Mouse (Mus musculus) kidney, embryonic 16.5 days (tissue): ENCODE measurements at regions not wholly inside any gene's neighbourhood (a gene's known extent, or its start where the extent isn't known, plus 50 kb on each side); places are given as distances from the start of the nearest gene placed in this dataset.

ENCODE experiments used
- ATAC-seq: fragments of 200-750 bp; cut with Nextera tagmentation; 2 replicates; pipeline ENCODE4 v1.8.0; 2017; ENCODE audit warnings: moderate TSS enrichment; ENCODE audit not compliant: low FRiP score, low TSS enrichment
- H3K27ac ChIP-seq: fragments of 300-500 bp; sonication (generic); 2 replicates; pipeline ENCODE4 v1.5.1; 2014; ENCODE audit warnings: low read length
- H3K27me3 ChIP-seq: fragments of 300-500 bp; sonication (generic); 2 replicates; pipeline ENCODE4 v1.6.1; 2014; ENCODE audit warnings: low read length, control low read depth, mixed read lengths; ENCODE audit not compliant: insufficient read depth
- H3K36me3 ChIP-seq: fragments of 300-500 bp; sonication (generic); 2 replicates; pipeline ENCODE4 v1.6.1; 2014; ENCODE audit warnings: low read length, control low read depth, mixed read lengths; ENCODE audit not compliant: insufficient read depth
- H3K4me1 ChIP-seq: fragments of 300-500 bp; sonication (generic); 2 replicates; pipeline ENCODE4 v1.6.1; 2014; ENCODE audit warnings: low read length, control low read depth, mixed read lengths; ENCODE audit not compliant: insufficient read depth
- H3K4me2 ChIP-seq: fragments of 300-500 bp; sonication (generic); replicated peaks from 2 replicates; pipeline ENCODE4 v1.6.1; 2014; ENCODE audit warnings: low read depth, low read length
- H3K4me3 ChIP-seq: fragments of 300-500 bp; sonication (generic); 2 replicates; pipeline ENCODE4 v1.5.1; 2014; ENCODE audit warnings: mild to moderate bottlenecking, low read length
- H3K9ac ChIP-seq: fragments of 300-500 bp; sonication (generic); replicated peaks from 2 replicates; pipeline ENCODE4 v1.6.1; 2014; ENCODE audit warnings: low read length
- H3K9me3 ChIP-seq: fragments of 300-500 bp; sonication (generic); 2 replicates; pipeline ENCODE4 v1.6.1; 2016; ENCODE audit warnings: low read length, control low read depth
- WGBS: fragments of 180-500 bp; shearing (Covaris S2); extraction: QIAGEN DNeasy Blood & Tissue Kit; methylation state at CpG from one replicate; pipeline ENCODE4 v1.1.7; 2014; 5-methylcytosine and 5-hydroxymethylcytosine counted together

DNA sequence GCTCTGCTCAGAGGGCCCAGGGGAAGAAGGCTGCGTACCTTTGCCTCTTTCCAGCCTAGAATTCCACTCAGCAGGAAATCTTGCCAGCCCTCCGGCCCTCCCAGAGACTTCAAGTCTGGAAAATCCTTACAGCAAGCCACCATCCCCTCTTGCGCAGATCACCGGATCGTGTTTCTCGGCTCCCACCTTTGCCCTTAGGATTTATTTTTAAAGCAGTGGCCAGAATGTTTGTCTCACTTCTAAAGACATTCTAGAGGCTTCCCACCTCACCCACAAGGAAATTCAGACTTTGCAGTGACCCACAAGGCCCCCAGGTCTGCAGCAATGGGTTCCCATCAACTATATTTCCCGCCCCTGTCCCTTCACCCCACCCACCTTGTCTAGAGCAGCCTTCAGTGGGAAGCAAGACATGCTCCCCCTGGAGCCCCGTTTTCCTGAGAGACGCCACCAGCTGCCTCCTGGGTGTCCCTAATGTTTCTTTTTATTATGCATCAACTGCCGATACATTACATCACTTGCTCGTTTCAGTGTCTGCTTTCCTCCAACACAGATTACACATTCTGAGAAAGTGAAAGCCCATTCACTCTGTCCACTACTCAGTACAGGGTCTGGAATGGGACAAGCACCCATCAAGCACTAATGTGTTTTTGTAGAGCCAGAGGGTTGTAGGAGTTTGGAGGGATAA is 65.0 kb upstream of the Klf3 start:
- Histone ChIP-seq H3K27ac (peak overlapping the region; percentile 69), H3K36me3 (no peaks in the 10 kb centered on the region), H3K9me3 (no peaks in the 10 kb centered on the region), H3K9ac (peak overlapping the region; percentile 57), H3K4me3 (no peak overlapping the region), H3K27me3 (no peaks in the 10 kb centered on the region), H3K4me2 (peak overlapping the region; percentile 39), H3K4me1 (peaks cover 26% of the 10 kb centered on the region)
- peak; percentile 31; the same call in 1 of the 2 replicates for ATAC-seq
- WGBS, result 9% methylated on average over 11 of the region's 11 CpGs

DNA sequence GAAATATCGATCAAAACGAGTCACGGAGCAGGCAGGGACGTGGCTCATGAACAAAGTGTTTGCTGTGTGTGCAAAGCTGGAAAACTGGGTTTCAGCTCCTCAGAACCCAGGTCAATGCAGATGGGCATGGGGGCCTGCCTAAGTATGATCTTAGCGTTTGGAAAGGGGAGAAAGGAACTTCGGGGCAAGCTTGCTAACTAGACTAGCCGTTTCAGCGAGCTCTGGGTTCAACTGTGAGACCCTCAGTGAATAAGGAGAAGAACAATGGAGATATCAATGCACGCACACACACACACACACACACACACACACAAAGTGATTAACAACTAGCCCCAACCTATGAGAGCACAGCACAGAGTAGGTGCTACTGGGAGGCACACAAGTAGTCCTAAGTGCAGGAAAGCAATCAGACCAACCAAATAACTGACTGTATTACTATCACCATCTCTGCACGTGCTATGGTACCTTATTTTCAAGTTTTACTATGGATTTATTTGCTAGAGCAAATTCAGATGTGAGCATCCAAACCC is 64.3 kb upstream of the Klf3 start:
- peak overlapping the region; percentile 39 for H3K4me2 ChIP-seq
- H3K27ac ChIP-seq, result peak overlapping the region; percentile 69
- no peaks in the 10 kb centered on the region for H3K36me3 ChIP-seq
- 0 out of 2 replicates have a peak overlapping the region, but pooled peaks have one; percentile 3 for H3K9ac ChIP-seq
- H3K4me3 ChIP-seq, result no peak overlapping the region
- H3K9me3 ChIP-seq, result no peaks in the 10 kb centered on the region
- peak; percentile 29; the same call in 1 of the 2 replicates for ATAC-seq
- peaks cover 26% of the 10 kb centered on the region for H3K4me1 ChIP-seq
- H3K27me3 ChIP-seq, result no peaks in the 10 kb centered on the region
- WGBS, result 16% methylated on average over 10 of the region's 10 CpGs

DNA sequence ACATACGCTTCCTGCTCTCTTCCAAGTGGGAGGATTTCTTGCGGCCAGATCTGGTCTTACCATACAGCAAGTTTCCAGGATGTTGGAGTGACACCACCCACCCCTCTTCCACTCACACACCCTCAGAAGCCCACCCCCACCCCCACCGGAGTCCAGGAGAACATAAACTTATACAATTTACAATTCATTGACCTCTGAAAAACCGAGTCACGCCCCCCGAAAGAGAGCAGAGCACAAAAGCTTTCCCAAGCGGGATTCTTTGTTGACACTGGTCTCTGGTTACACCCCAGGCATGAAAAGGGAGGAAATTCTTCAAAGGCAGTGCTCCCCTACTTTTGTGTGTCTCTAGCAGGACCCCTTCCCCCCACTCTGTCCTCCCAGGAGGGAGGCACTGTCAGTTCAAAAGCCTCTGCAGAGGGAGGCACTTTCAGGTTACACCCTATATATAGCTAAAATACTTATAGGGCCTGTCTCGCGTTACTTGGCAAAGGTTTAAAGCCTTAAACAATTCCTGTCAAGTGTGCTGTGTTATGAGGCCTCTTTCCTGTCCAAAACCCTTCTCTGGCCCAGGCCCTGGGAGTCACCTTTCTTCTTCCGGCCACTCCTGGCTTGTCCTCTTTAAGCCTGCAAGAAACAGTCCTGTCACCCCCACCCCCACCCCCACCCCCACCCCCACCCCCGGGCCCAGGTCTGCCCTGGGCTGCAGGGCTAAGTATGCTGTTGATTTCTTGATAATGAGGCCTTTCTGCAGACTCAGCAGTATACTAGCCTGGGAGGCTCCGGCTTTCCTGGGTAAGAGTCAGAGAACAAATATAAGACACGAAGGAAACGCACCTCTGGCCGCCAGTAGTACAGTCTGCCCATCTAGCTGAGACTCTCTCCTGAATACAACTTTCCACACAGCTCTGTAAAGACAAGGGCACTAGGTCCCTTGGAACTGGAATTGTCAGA is 63.6 kb upstream of the Klf3 start:
- Histone ChIP-seq H3K4me3 (no peak overlapping the region), H3K36me3 (no peaks in the 10 kb centered on the region), H3K4me2 (no peak overlapping the region; the same call in 1 of the 2 replicates), H3K27ac (peak overlapping the region; percentile 69), H3K27me3 (no peaks in the 10 kb centered on the region), H3K9me3 (no peaks in the 10 kb centered on the region), H3K9ac (0 out of 2 replicates have a peak overlapping the region, but pooled peaks have one; percentile 3), H3K4me1 (peaks cover 26% of the 10 kb centered on the region)
- peak; percentile 89 for ATAC-seq
- 5% methylated on average over 15 of the region's 15 CpGs for WGBS

DNA sequence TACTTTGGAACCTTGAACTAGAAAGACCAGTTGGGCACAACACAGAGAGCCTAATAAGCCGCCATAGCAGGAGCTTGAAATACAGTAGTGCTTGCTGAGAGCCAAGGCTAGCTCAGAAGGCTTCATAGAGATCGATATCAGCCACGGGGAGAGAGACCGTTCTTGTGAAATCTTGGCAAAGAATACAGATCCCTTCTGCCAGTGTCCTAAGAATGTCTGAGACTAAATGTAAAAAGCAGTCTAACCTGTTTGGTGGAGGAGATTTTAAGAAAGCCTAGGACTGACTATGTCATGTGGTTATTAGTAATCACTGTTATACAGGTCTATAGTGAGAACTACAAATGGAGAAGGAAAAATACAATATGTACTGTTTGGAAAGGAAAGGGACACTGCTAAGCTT is 59.1 kb upstream of the Klf3 start:
- H3K9me3 ChIP-seq, result no peaks in the 10 kb centered on the region
- no peak overlapping the region for H3K4me2 ChIP-seq
- H3K4me3 ChIP-seq, result no peak overlapping the region
- no peak for ATAC-seq
- no peak overlapping the region for H3K9ac ChIP-seq
- H3K27ac ChIP-seq, result no peak overlapping the region
- peaks cover 11% of the 10 kb centered on the region; the same call in 1 of the 2 replicates for H3K4me1 ChIP-seq
- H3K36me3 ChIP-seq, result no peaks in the 10 kb centered on the region
- no peaks in the 10 kb centered on the region for H3K27me3 ChIP-seq
- 92% methylated on average over 4 of the region's 4 CpGs for WGBS

DNA sequence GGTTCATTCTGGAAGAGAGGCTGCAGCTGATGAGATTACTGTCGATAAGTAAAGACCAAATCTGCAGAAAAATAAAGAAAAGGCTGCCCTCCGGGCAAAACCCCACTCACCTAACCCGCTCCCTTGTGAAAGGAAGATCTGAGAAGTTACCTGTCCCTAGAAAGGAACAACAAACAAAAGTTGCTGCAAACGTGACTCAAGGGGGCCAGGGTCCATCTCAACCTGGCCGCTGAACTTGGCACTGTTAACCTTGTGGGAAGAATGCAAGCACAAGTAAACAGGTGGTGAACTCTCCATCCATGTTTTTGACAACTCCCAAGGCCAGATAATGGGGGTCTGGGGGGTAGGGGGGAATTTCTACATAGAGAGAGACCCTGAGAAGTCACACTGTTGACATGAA is 58.7 kb upstream of the Klf3 start:
- no peaks in the 10 kb centered on the region for H3K36me3 ChIP-seq
- no peak overlapping the region for H3K27ac ChIP-seq
- H3K9me3 ChIP-seq, result no peaks in the 10 kb centered on the region
- peaks cover 7% of the 10 kb centered on the region; the same call in 1 of the 2 replicates for H3K4me1 ChIP-seq
- no peak for ATAC-seq
- WGBS, result 86% methylated on average over 5 of the region's 5 CpGs
- H3K9ac ChIP-seq, result no peak overlapping the region
- no peak overlapping the region for H3K4me3 ChIP-seq
- no peak overlapping the region for H3K4me2 ChIP-seq
- H3K27me3 ChIP-seq, result no peaks in the 10 kb centered on the region

DNA sequence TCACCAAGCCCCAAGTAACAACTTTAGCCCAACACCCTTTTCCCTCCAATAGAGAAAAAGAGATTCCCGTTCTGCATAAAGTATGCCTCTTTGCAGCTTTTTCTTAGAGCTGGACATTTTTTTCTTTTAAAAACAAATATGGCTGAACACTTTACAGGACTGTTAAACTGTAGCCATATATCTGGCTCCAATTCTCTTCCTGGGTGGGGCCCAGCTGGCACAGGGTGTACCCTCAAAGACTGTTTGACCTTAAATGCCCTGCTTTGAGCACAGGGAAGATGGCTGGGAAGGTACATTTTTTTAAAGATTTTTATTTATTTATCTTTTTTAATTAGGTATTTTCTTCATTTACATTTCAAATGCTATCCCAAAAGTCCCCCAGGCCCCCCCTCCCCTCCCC is 55.7 kb upstream of the Klf3 start:
- Histone ChIP-seq H3K4me1 (no peaks in the 10 kb centered on the region), H3K27me3 (no peaks in the 10 kb centered on the region), H3K9ac (no peak overlapping the region), H3K27ac (no peak overlapping the region), H3K4me2 (no peak overlapping the region), H3K36me3 (no peaks in the 10 kb centered on the region), H3K9me3 (no peaks in the 10 kb centered on the region), H3K4me3 (no peak overlapping the region)
- ATAC-seq, result no peak
- 56% methylated on average over 1 of the region's 1 CpGs for WGBS

DNA sequence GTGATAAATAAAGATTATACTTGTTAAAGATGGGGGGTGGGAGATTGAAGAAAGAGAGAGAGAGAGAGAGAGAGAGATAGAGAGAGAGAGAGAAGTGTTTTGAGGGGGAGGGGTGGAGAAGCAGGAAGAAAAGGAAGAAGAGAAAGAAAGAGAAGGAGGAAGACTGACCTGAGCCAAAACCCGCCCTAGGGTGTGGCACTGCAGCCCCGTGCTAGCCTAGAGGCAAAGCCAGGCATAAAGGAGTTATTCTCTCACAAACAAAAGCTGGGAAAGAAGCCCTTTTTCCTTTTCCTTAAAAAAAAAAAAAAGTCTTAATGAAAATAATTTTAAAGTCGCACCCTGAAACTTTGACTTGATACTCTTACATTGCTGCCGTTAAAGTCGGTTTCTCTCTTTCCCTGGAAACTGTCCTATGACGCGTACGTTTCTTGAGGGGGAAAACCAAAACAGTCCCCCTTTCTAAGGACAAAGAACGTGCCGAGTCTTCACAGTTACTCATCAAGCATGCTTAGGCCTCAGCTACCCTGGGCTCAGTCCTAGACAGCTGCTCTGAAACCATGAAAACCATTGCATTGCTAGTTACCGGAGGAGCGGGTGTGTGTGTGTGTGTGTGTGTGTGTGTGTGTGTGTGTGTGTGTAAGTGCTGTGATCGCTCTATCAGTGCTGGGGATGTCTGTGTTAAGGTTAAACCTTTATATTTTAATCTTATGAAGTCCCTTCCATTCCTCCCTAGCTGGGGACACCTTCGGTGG is 53.6 kb upstream of the Klf3 start:
- H3K27me3 ChIP-seq, result no peaks in the 10 kb centered on the region
- 83% methylated on average over 14 of the region's 14 CpGs for WGBS
- no peak overlapping the region for H3K27ac ChIP-seq

DNA sequence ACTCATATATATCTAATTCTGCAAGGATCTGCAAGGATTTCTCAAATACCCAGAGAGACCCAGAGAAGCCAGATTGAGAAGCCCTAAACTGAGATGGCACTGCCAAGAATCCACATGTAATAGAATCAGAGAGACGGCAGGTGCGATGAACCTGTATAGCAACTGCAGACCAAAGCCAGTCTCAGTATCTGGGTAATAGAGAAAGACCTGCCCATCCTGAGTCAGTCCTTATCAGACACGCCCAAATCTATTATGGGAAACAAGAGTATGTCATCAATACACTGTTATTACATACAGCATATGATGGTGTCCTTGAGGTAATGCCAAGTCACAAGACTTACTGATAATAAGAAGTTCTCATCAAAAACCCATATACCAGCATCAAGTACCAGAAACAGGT is 52.8 kb upstream of the Klf3 start:
- Histone ChIP-seq H3K27ac (no peak overlapping the region), H3K9ac (no peak overlapping the region)
- 94% methylated on average over 3 of the region's 3 CpGs for WGBS

More for the DNA sequence above, 53.6 kb upstream of the Klf3 start:
- no peak for ATAC-seq
- Histone ChIP-seq H3K9me3 (no peaks in the 10 kb centered on the region), H3K4me2 (no peak overlapping the region), H3K36me3 (no peaks in the 10 kb centered on the region), H3K9ac (no peak overlapping the region), H3K4me3 (no peak overlapping the region), H3K4me1 (no peaks in the 10 kb centered on the region)

DNA sequence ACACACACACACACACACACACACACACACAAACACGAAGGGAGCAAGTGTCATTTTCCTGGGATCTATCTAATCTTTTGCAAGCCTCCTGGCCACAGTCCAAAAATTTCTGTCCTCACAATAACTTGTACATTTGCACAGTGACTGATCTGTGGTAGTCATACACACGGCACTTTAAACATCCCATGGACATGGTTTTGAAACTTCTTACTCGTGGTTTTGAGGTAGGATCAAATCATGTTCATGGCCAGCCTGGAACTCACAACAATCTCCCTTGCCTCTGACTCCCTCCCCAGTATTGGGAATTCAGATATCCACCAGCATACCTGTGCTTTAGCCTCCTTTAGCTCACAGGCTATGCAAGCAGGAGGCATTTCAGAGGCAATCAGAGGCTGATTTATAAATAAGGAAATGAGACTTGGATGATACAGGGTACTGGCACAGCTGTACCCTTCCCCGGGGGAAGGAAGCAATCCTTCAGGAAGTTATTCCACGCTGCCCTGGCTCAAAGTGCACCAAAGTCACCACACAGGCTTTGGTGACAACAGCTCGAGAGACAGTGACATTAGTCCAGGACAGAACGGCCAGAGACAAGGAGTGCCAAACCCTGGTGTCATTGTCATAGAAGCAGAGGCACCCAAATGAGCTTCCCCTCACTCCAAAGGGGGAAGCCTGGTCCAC is 52.1 kb upstream of the Klf3 start:
- no peaks in the 10 kb centered on the region for H3K4me1 ChIP-seq
- H3K4me3 ChIP-seq, result no peak overlapping the region
- H3K9me3 ChIP-seq, result no peaks in the 10 kb centered on the region; the same call in 1 of the 2 replicates
- H3K4me2 ChIP-seq, result no peak overlapping the region
- H3K27me3 ChIP-seq, result no peaks in the 10 kb centered on the region
- H3K36me3 ChIP-seq, result no peaks in the 10 kb centered on the region
- H3K27ac ChIP-seq, result no peak overlapping the region
- no peak overlapping the region for H3K9ac ChIP-seq
- WGBS, result 39% methylated on average over 7 of the region's 7 CpGs
- no peak for ATAC-seq

More for the DNA sequence above, 52.8 kb upstream of the Klf3 start:
- Histone ChIP-seq H3K4me1 (no peaks in the 10 kb centered on the region), H3K4me2 (no peak overlapping the region), H3K9me3 (no peaks in the 10 kb centered on the region; the same call in 1 of the 2 replicates), H3K36me3 (no peaks in the 10 kb centered on the region), H3K27me3 (no peaks in the 10 kb centered on the region), H3K4me3 (no peak overlapping the region)
- ATAC-seq, result no peak
